Mouse (Mus musculus): ENCODE results near the gene Gm11037.

Gm11037 gene

GRCm38 (mm10) chr2:131128636-131129157, 4.6 kb upstream of the Gm11037 start:
- no peak for DNase-seq (ENCODE audit: low spot score)

GRCm38 (mm10) chr2:131129836-131130235, 3.5 kb upstream of the Gm11037 start:
- DNase-seq (ENCODE audit: low spot score) = peak; percentile 2

- peak; percentile 3 for DNase-seq (ENCODE audit: low spot score)
These were observed 2.4 kb upstream of the Gm11037 start for GRCm38 (mm10) chr2:131130849-131131248.

GRCm38 (mm10) chr2:131132111-131132888, 997 bp upstream of the Gm11037 start:
- peak; percentile 2 for DNase-seq (ENCODE audit: low spot score)

GRCm38 (mm10) chr2:131134381-131134780, 1.1 kb downstream of the Gm11037 start:
- DNase-seq (ENCODE audit: low spot score) = peak; percentile 3

GRCm38 (mm10) chr2:131134826-131135400, 1.6 kb downstream of the Gm11037 start:
- peak; percentile 2 for DNase-seq (ENCODE audit: low spot score)

- DNase-seq (ENCODE audit: low spot score) = peak; percentile 3
These were observed 2.3 kb downstream of the Gm11037 start for GRCm38 (mm10) chr2:131135521-131136139.

GRCm38 (mm10) chr2:131138296-131138695, 5.0 kb downstream of the Gm11037 start:
- DNase-seq (ENCODE audit: low spot score) = no peak

- no peak for DNase-seq (ENCODE audit: low spot score)
These were observed 5.5 kb downstream of the Gm11037 start for GRCm38 (mm10) chr2:131138760-131139159.

- no peak for DNase-seq (ENCODE audit: low spot score)
These were observed 6.0 kb downstream of the Gm11037 start for GRCm38 (mm10) chr2:131139287-131139686.

- DNase-seq (ENCODE audit: low spot score) = no peak
These were observed 6.7 kb downstream of the Gm11037 start for GRCm38 (mm10) chr2:131139886-131140532.

- no peak for DNase-seq (ENCODE audit: low spot score)
These were observed 7.2 kb downstream of the Gm11037 start for GRCm38 (mm10) chr2:131140533-131140905.

GRCm38 (mm10) chr2:131141336-131141986, 8.2 kb downstream of the Gm11037 start:
- DNase-seq (ENCODE audit: low spot score) = no peak

- DNase-seq (ENCODE audit: low spot score) = peak; percentile 75
These were observed 9.3 kb downstream of the Gm11037 start for GRCm38 (mm10) chr2:131142592-131142991.

- DNase-seq (ENCODE audit: low spot score) = no peak
These were observed 9.9 kb downstream of the Gm11037 start for GRCm38 (mm10) chr2:131143007-131143780.

- DNase-seq (ENCODE audit: low spot score) = no peak
These were observed 11.8 kb downstream of the Gm11037 start for GRCm38 (mm10) chr2:131145121-131145520.

- DNase-seq (ENCODE audit: low spot score) = no peak
These were observed 12.2 kb downstream of the Gm11037 start for GRCm38 (mm10) chr2:131145536-131145935.

GRCm38 (mm10) chr2:131146193-131147042, 13.1 kb downstream of the Gm11037 start:
- DNase-seq (ENCODE audit: low spot score) = no peak

GRCm38 (mm10) chr2:131147043-131147365, 13.7 kb downstream of the Gm11037 start:
- no peak for DNase-seq (ENCODE audit: low spot score)

All from testis, postnatal 14 days (tissue).